Mouse (Mus musculus): ENCODE results near the gene Fhit. TPM values are rescaled to one million over a fixed set of nuclear protein-coding genes. Genes with fewer than 3 reads are reported as not detected.

Fhit gene
- polyA plus RNA-seq, 1 experiment from 2014 or later = 6.7 TPM

DNA sequence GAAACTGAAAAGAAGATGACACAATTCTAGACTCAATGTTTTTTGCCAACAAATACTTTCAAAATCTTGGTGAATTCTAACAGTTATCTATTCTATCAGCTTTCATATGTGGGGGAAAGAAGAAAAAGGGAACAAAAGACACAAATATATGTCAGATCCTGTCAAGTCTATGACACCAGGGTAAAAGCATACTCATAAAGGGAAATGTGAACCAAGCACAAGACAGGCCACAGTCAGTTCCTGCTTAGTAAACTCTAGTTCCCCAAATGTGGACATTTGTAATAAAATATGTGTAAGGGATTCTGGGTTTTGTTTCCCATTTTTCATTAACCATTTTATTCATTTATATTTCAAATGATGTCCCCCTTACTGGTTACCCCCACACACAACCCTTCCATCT lies 1022.5 kb downstream of the Fhit start:
- Histone ChIP-seq H3K36me3 (ENCODE audit: insufficient read depth, low read length) (no peaks in the 10 kb centered on the region), H3K4me1 (ENCODE audit: insufficient read depth, low read length) (no peaks in the 10 kb centered on the region), H3K9ac (replicated peaks; ENCODE audit: low read length) (no peak overlapping the region), H3K4me2 (replicated peaks; ENCODE audit: low read depth, low read length) (no peak overlapping the region), H3K27ac (ENCODE audit: low read length) (no peak overlapping the region), H3K9me3 (ENCODE audit: low read length) (no peaks in the 10 kb centered on the region), H3K27me3 (ENCODE audit: insufficient read depth, low read length) (no peaks in the 10 kb centered on the region), H3K4me3 (ENCODE audit: low read length) (no peak overlapping the region)
- ATAC-seq (ENCODE audit: low FRiP score, low TSS enrichment) = no peak

DNA sequence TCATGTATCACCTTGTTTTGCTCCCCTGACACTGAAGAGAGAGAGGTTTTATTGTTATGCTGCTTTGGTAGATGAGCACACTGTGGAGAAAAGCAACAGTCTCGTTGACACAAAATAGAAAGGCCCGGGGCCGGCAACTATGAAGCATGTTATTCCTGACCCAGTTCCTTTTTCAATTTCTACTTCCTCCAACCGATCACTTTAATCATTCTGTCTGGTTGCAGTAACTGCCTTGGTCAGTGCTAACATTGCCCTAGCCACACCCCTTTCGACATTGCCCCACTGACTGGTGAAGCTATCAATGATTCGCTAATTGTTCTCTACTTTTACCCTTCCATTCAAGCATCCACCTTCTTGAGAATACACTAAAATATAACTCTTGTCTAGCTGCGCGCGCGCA lies 1028.0 kb downstream of the Fhit start:
- no peak overlapping the region for H3K27ac ChIP-seq (ENCODE audit: low read length)
- ATAC-seq (ENCODE audit: low FRiP score, low TSS enrichment) = peak; percentile 67; the same call in 1 of the 2 replicates
- H3K36me3 ChIP-seq (ENCODE audit: insufficient read depth, low read length) = no peaks in the 10 kb centered on the region
- H3K27me3 ChIP-seq (ENCODE audit: insufficient read depth, low read length) = no peaks in the 10 kb centered on the region
- 67% methylated on average over 10 of the region's 10 CpGs for WGBS
- H3K4me2 ChIP-seq (replicated peaks; ENCODE audit: low read depth, low read length) = no peak overlapping the region
- H3K4me1 ChIP-seq (ENCODE audit: insufficient read depth, low read length) = no peaks in the 10 kb centered on the region
- H3K9me3 ChIP-seq (ENCODE audit: low read length) = peaks cover 9% of the 10 kb centered on the region; the same call in 1 of the 2 replicates
- H3K9ac ChIP-seq (replicated peaks; ENCODE audit: low read length) = no peak overlapping the region
- no peak overlapping the region for H3K4me3 ChIP-seq (ENCODE audit: low read length)

DNA sequence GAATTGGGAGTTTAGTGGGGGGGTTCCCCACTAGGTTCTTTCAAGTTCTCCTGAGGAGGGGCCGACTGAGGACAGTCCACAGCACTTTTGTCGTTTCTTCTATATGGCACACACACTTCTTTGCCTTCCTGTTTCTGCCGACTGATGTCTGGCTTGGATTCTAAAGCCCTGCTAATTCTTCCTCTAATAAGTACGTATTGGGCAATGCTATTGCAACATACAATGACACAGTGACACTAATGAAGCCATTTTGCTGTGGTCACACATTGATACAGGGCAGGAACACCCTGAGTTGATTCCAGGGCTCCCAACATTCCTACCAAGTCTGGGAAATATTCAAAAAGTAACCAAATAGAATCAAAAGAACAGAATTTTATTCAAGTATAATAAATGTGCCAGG lies 1032.2 kb downstream of the Fhit start:
- H3K9ac ChIP-seq (replicated peaks; ENCODE audit: low read length) = no peak overlapping the region
- H3K4me3 ChIP-seq (ENCODE audit: low read length) = no peak overlapping the region
- no peaks in the 10 kb centered on the region for H3K27me3 ChIP-seq (ENCODE audit: insufficient read depth, low read length)
- no peak for ATAC-seq (ENCODE audit: low FRiP score, low TSS enrichment)
- no peaks in the 10 kb centered on the region for H3K4me1 ChIP-seq (ENCODE audit: insufficient read depth, low read length)
- 96% methylated on average over 4 of the region's 4 CpGs for WGBS
- no peaks in the 10 kb centered on the region for H3K36me3 ChIP-seq (ENCODE audit: insufficient read depth, low read length)
- H3K27ac ChIP-seq (ENCODE audit: low read length) = no peak overlapping the region
- peaks cover 9% of the 10 kb centered on the region; the same call in 1 of the 2 replicates for H3K9me3 ChIP-seq (ENCODE audit: low read length)
- no peak overlapping the region for H3K4me2 ChIP-seq (replicated peaks; ENCODE audit: low read depth, low read length)

GRCm38 (mm10) chr14:10129088-10129487 lies 1032.7 kb downstream of the Fhit start:
- ATAC-seq (ENCODE audit: low FRiP score, low TSS enrichment) = no peak
- Histone ChIP-seq H3K36me3 (ENCODE audit: insufficient read depth, low read length) (no peaks in the 10 kb centered on the region), H3K9ac (replicated peaks; ENCODE audit: low read length) (no peak overlapping the region), H3K4me1 (ENCODE audit: insufficient read depth, low read length) (no peaks in the 10 kb centered on the region), H3K4me3 (ENCODE audit: low read length) (no peak overlapping the region), H3K27ac (ENCODE audit: low read length) (no peak overlapping the region), H3K4me2 (replicated peaks; ENCODE audit: low read depth, low read length) (no peak overlapping the region), H3K27me3 (ENCODE audit: insufficient read depth, low read length) (no peaks in the 10 kb centered on the region), H3K9me3 (ENCODE audit: low read length) (peaks cover 9% of the 10 kb centered on the region; the same call in 1 of the 2 replicates)
- 75% methylated on average over 7 of the region's 7 CpGs for WGBS

- Histone ChIP-seq H3K4me1 (ENCODE audit: insufficient read depth, low read length) (no peaks in the 10 kb centered on the region), H3K27ac (ENCODE audit: low read length) (no peak overlapping the region), H3K9ac (replicated peaks; ENCODE audit: low read length) (no peak overlapping the region), H3K36me3 (ENCODE audit: insufficient read depth, low read length) (no peaks in the 10 kb centered on the region), H3K4me2 (replicated peaks; ENCODE audit: low read depth, low read length) (no peak overlapping the region), H3K4me3 (ENCODE audit: low read length) (no peak overlapping the region), H3K27me3 (ENCODE audit: insufficient read depth, low read length) (no peaks in the 10 kb centered on the region), H3K9me3 (ENCODE audit: low read length) (peaks cover 9% of the 10 kb centered on the region; the same call in 1 of the 2 replicates)
- no peak for ATAC-seq (ENCODE audit: low FRiP score, low TSS enrichment)
These were observed 1035.3 kb downstream of the Fhit start for GRCm38 (mm10) chr14:10126536-10126935.

- no peaks in the 10 kb centered on the region for H3K27me3 ChIP-seq (ENCODE audit: insufficient read depth, low read length)
- 72% methylated on average over 4 of the region's 4 CpGs for WGBS
- no peaks in the 10 kb centered on the region for H3K4me1 ChIP-seq (ENCODE audit: insufficient read depth, low read length)
These were observed 1039.7 kb downstream of the Fhit start for GRCm38 (mm10) chr14:10122176-10122575.

GRCm38 (mm10) chr14:10096236-10096635 lies 1065.6 kb downstream of the Fhit start:
- no peaks in the 10 kb centered on the region for H3K27me3 ChIP-seq (ENCODE audit: insufficient read depth, low read length)
- WGBS = 92% methylated on average over 2 of the region's 2 CpGs
- no peak overlapping the region for H3K27ac ChIP-seq (ENCODE audit: low read length)
- no peaks in the 10 kb centered on the region for H3K4me1 ChIP-seq (ENCODE audit: insufficient read depth, low read length)
- H3K4me3 ChIP-seq (ENCODE audit: low read length) = no peak overlapping the region
- no peak for ATAC-seq (ENCODE audit: low FRiP score, low TSS enrichment)
- H3K9me3 ChIP-seq (ENCODE audit: low read length) = no peaks in the 10 kb centered on the region; the same call in 1 of the 2 replicates
- H3K36me3 ChIP-seq (ENCODE audit: insufficient read depth, low read length) = no peaks in the 10 kb centered on the region
- no peak overlapping the region for H3K9ac ChIP-seq (replicated peaks; ENCODE audit: low read length)
- no peak overlapping the region for H3K4me2 ChIP-seq (replicated peaks; ENCODE audit: low read depth, low read length)

More at GRCm38 (mm10) chr14:10122176-10122575, 1039.7 kb downstream of the Fhit start:
- no peak overlapping the region for H3K9ac ChIP-seq (replicated peaks; ENCODE audit: low read length)
- H3K4me3 ChIP-seq (ENCODE audit: low read length) = no peak overlapping the region
- H3K36me3 ChIP-seq (ENCODE audit: insufficient read depth, low read length) = no peaks in the 10 kb centered on the region
- H3K27ac ChIP-seq (ENCODE audit: low read length) = no peak overlapping the region
- no peaks in the 10 kb centered on the region for H3K9me3 ChIP-seq (ENCODE audit: low read length)
- ATAC-seq (ENCODE audit: low FRiP score, low TSS enrichment) = no peak
- no peak overlapping the region for H3K4me2 ChIP-seq (replicated peaks; ENCODE audit: low read depth, low read length)

GRCm38 (mm10) chr14:10079062-10079461 lies 1082.8 kb downstream of the Fhit start:
- Histone ChIP-seq H3K36me3 (ENCODE audit: insufficient read depth, low read length) (no peaks in the 10 kb centered on the region), H3K27ac (ENCODE audit: low read length) (no peak overlapping the region), H3K4me1 (ENCODE audit: insufficient read depth, low read length) (no peaks in the 10 kb centered on the region), H3K9me3 (ENCODE audit: low read length) (no peaks in the 10 kb centered on the region), H3K4me2 (replicated peaks; ENCODE audit: low read depth, low read length) (no peak overlapping the region), H3K9ac (replicated peaks; ENCODE audit: low read length) (no peak overlapping the region), H3K4me3 (ENCODE audit: low read length) (no peak overlapping the region), H3K27me3 (ENCODE audit: insufficient read depth, low read length) (no peaks in the 10 kb centered on the region)
- WGBS = 76% methylated on average over 3 of the region's 3 CpGs
- ATAC-seq (ENCODE audit: low FRiP score, low TSS enrichment) = no peak

- whole genome bisulfite sequencing = 92% methylated on average over 3 of the region's 3 CpGs
- no peaks in the 10 kb centered on the region for H3K36me3 ChIP-seq (ENCODE audit: insufficient read depth, low read length)
- no peak for ATAC-seq (ENCODE audit: low FRiP score, low TSS enrichment)
- peaks cover 2% of the 10 kb centered on the region; the same call in 1 of the 2 replicates for H3K9me3 ChIP-seq (ENCODE audit: low read length)
- no peak overlapping the region for H3K4me3 ChIP-seq (ENCODE audit: low read length)
- 0 out of 2 replicates have a peak, but pooled peaks cover 3% of the 10 kb centered on the region for H3K4me1 ChIP-seq (ENCODE audit: insufficient read depth, low read length)
- no peak overlapping the region for H3K9ac ChIP-seq (replicated peaks; ENCODE audit: low read length)
- H3K27me3 ChIP-seq (ENCODE audit: insufficient read depth, low read length) = no peaks in the 10 kb centered on the region
- no peak overlapping the region for H3K27ac ChIP-seq (ENCODE audit: low read length)
- H3K4me2 ChIP-seq (replicated peaks; ENCODE audit: low read depth, low read length) = no peak overlapping the region
These were observed 1111.9 kb downstream of the Fhit start for GRCm38 (mm10) chr14:10049947-10050346.

GRCm38 (mm10) chr14:10047123-10047783 lies 1114.6 kb downstream of the Fhit start:
- Histone ChIP-seq H3K9ac (replicated peaks; ENCODE audit: low read length) (no peak overlapping the region), H3K4me1 (ENCODE audit: insufficient read depth, low read length) (0 out of 2 replicates have a peak, but pooled peaks cover 3% of the 10 kb centered on the region), H3K4me2 (replicated peaks; ENCODE audit: low read depth, low read length) (no peak overlapping the region), H3K36me3 (ENCODE audit: insufficient read depth, low read length) (no peaks in the 10 kb centered on the region), H3K27me3 (ENCODE audit: insufficient read depth, low read length) (no peaks in the 10 kb centered on the region), H3K4me3 (ENCODE audit: low read length) (no peak overlapping the region), H3K9me3 (ENCODE audit: low read length) (peaks cover 2% of the 10 kb centered on the region; the same call in 1 of the 2 replicates), H3K27ac (ENCODE audit: low read length) (no peak overlapping the region)
- no peak for ATAC-seq (ENCODE audit: low FRiP score, low TSS enrichment)
- 82% methylated on average over 2 of the region's 2 CpGs for WGBS

Data from kidney, embryonic 16.5 days (tissue).